Mouse (Mus musculus) lung, embryonic 16.5 days (tissue): ENCODE results near the gene Iqcj. TPM values are rescaled to one million over a fixed set of nuclear protein-coding genes. Genes with fewer than 3 reads are reported as not detected.

Experiments used
- ATAC-seq: fragments of 200-750 bp; cut with Nextera tagmentation; 2 replicates; pipeline ENCODE4 v1.8.0; 2017; ENCODE audit warnings: low read depth, mild to moderate bottlenecking, moderate library complexity
- H3K27ac ChIP-seq: fragments of 300-500 bp; sonication (generic); 2 replicates; pipeline ENCODE4 v1.5.1; 2014; ENCODE audit warnings: mild to moderate bottlenecking, control low read depth, low read length
- H3K27me3 ChIP-seq: fragments of 300-500 bp; sonication (generic); 2 replicates; pipeline ENCODE4 v1.6.1; 2014; ENCODE audit warnings: low read depth, low read length, mixed read lengths; ENCODE audit not compliant: control insufficient read depth, insufficient read depth
- H3K36me3 ChIP-seq: fragments of 300-500 bp; sonication (generic); 2 replicates; pipeline ENCODE4 v1.6.1; 2014; ENCODE audit warnings: low read length; ENCODE audit not compliant: control insufficient read depth, insufficient read depth
- H3K4me1 ChIP-seq: fragments of 300-500 bp; sonication (generic); replicated peaks from 2 replicates; pipeline ENCODE4 v1.6.1; 2014; ENCODE audit warnings: low read length, mixed read lengths; ENCODE audit not compliant: control insufficient read depth, insufficient read depth
- H3K4me2 ChIP-seq: fragments of 300-500 bp; sonication (generic); 2 replicates; pipeline ENCODE4 v1.6.1; 2014; ENCODE audit warnings: low read depth, low read length, control low read depth
- H3K4me3 ChIP-seq: fragments of 300-500 bp; sonication (generic); 2 replicates; pipeline ENCODE4 v1.5.1; 2014; ENCODE audit warnings: mild to moderate bottlenecking, low read length, control low read depth
- H3K9ac ChIP-seq: fragments of 300-500 bp; sonication (generic); 2 replicates; pipeline ENCODE4 v1.6.1; 2014; ENCODE audit warnings: low read length, control low read depth
- H3K9me3 ChIP-seq: fragments of 300-500 bp; sonication (generic); 2 replicates; pipeline ENCODE4 v1.6.1; 2016; ENCODE audit warnings: low read length; ENCODE audit not compliant: control insufficient read depth
- WGBS: fragments of 180-500 bp; shearing (Covaris S2); extraction: QIAGEN DNeasy Blood & Tissue Kit; methylation state at CpG from one replicate; pipeline ENCODE4 v1.1.7; 2014; 5-methylcytosine and 5-hydroxymethylcytosine counted together
- polyA plus RNA-seq: library from polyadenylated mRNA; unstranded; fragments of >200 nt; fragmentation: Nextera tagmentation; extraction: Ambion mirVana; gene quantifications from 2 replicates; pipeline ENCODE4 v1.2.1, GENCODE M21; 2015

Gene Iqcj
- polyA plus RNA-seq = not detected in 2 replicates

- 45% methylated on average over 15 of the region's 15 CpGs for WGBS
- H3K4me3 ChIP-seq = no peak within 1 kb of the TSS; the same call in 1 of the 2 replicates
These were observed at the start of gene Iqcj, which contains the start of gene Iqschfp for GRCm38 (mm10) chr3:67892026-67892705. TSS of gene Iqcj (plus strand) at chr3:67892220. TSS of gene Iqschfp (plus strand) at chr3:67892232.

GRCm38 (mm10) chr3:67852397-67852796 is 39.6 kb upstream of the Iqcj start:
- H3K4me2 ChIP-seq = no peak overlapping the region
- ATAC-seq = no peak
- no peak overlapping the region for H3K9ac ChIP-seq
- H3K27ac ChIP-seq = no peak overlapping the region
- no peaks in the 10 kb centered on the region for H3K9me3 ChIP-seq
- H3K4me3 ChIP-seq = no peak overlapping the region
- no peaks in the 10 kb centered on the region for H3K36me3 ChIP-seq
- H3K27me3 ChIP-seq = no peaks in the 10 kb centered on the region
- H3K4me1 ChIP-seq = no peaks in the 10 kb centered on the region
- 86% methylated on average over 5 of the region's 5 CpGs for WGBS

More at GRCm38 (mm10) chr3:67892026-67892705, at the start of gene Iqcj, which contains the start of gene Iqschfp:
- H3K4me2 ChIP-seq = 0 out of 2 replicates have a peak within 1 kb of the TSS, but pooled peaks have one; percentile 7
- H3K4me1 ChIP-seq = no peaks in the 10 kb centered on the region
- no peaks in the 10 kb centered on the region for H3K9me3 ChIP-seq
- H3K9ac ChIP-seq = no peak within 1 kb of the TSS
- no peaks in the 10 kb centered on the region for H3K36me3 ChIP-seq
- no peaks in the 10 kb centered on the region for H3K27me3 ChIP-seq
- no peak for ATAC-seq
- H3K27ac ChIP-seq = no peak within 1 kb of the TSS

- Histone ChIP-seq H3K27ac (no peak overlapping the region), H3K9ac (no peak overlapping the region), H3K4me2 (no peak overlapping the region), H3K27me3 (no peaks in the 10 kb centered on the region), H3K9me3 (no peaks in the 10 kb centered on the region), H3K4me1 (no peaks in the 10 kb centered on the region), H3K4me3 (no peak overlapping the region), H3K36me3 (no peaks in the 10 kb centered on the region)
- no peak for ATAC-seq
- 84% methylated on average over 3 of the region's 3 CpGs for WGBS
These were observed 30.5 kb upstream of the Iqcj start for GRCm38 (mm10) chr3:67861524-67861923.

GRCm38 (mm10) chr3:67867420-67868065 is 24.5 kb upstream of the Iqcj start:
- H3K4me2 ChIP-seq = no peak overlapping the region
- 45% methylated on average over 13 of the region's 13 CpGs for WGBS
- no peaks in the 10 kb centered on the region for H3K27me3 ChIP-seq
- no peak overlapping the region for H3K4me3 ChIP-seq
- H3K9ac ChIP-seq = no peak overlapping the region
- no peaks in the 10 kb centered on the region for H3K36me3 ChIP-seq
- H3K9me3 ChIP-seq = no peaks in the 10 kb centered on the region
- no peaks in the 10 kb centered on the region for H3K4me1 ChIP-seq
- no peak overlapping the region for H3K27ac ChIP-seq
- ATAC-seq = no peak

- H3K9me3 ChIP-seq = no peaks in the 10 kb centered on the region
- no peak overlapping the region for H3K4me3 ChIP-seq
- H3K9ac ChIP-seq = no peak overlapping the region
- WGBS = 70% methylated on average over 1 of the region's 1 CpGs
- H3K27ac ChIP-seq = no peak overlapping the region
- no peaks in the 10 kb centered on the region for H3K4me1 ChIP-seq
- H3K4me2 ChIP-seq = no peak overlapping the region
- no peaks in the 10 kb centered on the region for H3K27me3 ChIP-seq
- ATAC-seq = no peak
- H3K36me3 ChIP-seq = no peaks in the 10 kb centered on the region
These were observed 22.6 kb upstream of the Iqcj start for GRCm38 (mm10) chr3:67869424-67869823.

GRCm38 (mm10) chr3:67877253-67877652 is 14.8 kb upstream of the Iqcj start:
- Histone ChIP-seq H3K9ac (no peak overlapping the region), H3K27ac (no peak overlapping the region), H3K36me3 (no peaks in the 10 kb centered on the region), H3K4me2 (no peak overlapping the region), H3K27me3 (no peaks in the 10 kb centered on the region), H3K4me3 (no peak overlapping the region), H3K9me3 (no peaks in the 10 kb centered on the region), H3K4me1 (no peaks in the 10 kb centered on the region)
- 55% methylated on average over 4 of the region's 4 CpGs for WGBS
- ATAC-seq = no peak

- Histone ChIP-seq H3K4me3 (no peak overlapping the region), H3K27ac (no peak overlapping the region), H3K9ac (no peak overlapping the region), H3K27me3 (no peaks in the 10 kb centered on the region), H3K36me3 (no peaks in the 10 kb centered on the region), H3K4me2 (no peak overlapping the region), H3K9me3 (no peaks in the 10 kb centered on the region), H3K4me1 (no peaks in the 10 kb centered on the region)
- WGBS = 81% methylated on average over 3 of the region's 3 CpGs
- ATAC-seq = no peak
These were observed 7.7 kb upstream of the Iqcj start for GRCm38 (mm10) chr3:67884335-67884734.

- Histone ChIP-seq H3K4me2 (no peak overlapping the region), H3K4me1 (no peaks in the 10 kb centered on the region), H3K9me3 (no peaks in the 10 kb centered on the region), H3K27ac (no peak overlapping the region), H3K9ac (no peak overlapping the region), H3K27me3 (no peaks in the 10 kb centered on the region), H3K4me3 (no peak overlapping the region), H3K36me3 (no peaks in the 10 kb centered on the region)
- WGBS = 66% methylated on average over 1 of the region's 1 CpGs
- no peak for ATAC-seq
These were observed 5.8 kb upstream of the Iqcj start for GRCm38 (mm10) chr3:67886176-67886575.

GRCm38 (mm10) chr3:67887251-67887650 is 4.8 kb upstream of the Iqcj start:
- Histone ChIP-seq H3K9me3 (no peaks in the 10 kb centered on the region), H3K9ac (no peak overlapping the region), H3K27me3 (no peaks in the 10 kb centered on the region), H3K27ac (no peak overlapping the region), H3K4me1 (no peaks in the 10 kb centered on the region), H3K4me2 (no peak overlapping the region), H3K36me3 (no peaks in the 10 kb centered on the region), H3K4me3 (no peak overlapping the region)
- no peak for ATAC-seq
